Comparison of ENCODE assay signal across 9 mouse cellular contexts in the genomic region with DNA sequence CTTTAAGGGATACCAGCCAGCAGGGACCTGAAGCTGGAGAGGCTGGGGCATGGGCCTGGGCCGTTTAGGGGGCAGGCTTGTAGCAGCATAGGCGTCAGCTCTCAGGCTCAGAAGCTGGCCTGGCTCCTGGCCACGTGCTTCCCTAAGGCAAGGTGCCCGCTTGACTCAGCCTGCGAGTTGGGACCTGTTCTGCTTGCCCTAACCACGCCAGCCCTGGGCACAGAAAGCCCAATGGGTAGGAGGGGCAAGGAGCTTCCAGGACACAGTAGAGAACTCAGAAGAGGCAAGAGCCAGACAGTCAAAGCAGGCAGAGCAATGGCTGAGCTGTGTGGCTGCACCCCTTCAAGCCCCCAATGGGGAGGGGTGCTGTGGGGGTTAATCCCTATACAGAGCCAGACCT. TPM values are rescaled to one million over a fixed set of nuclear protein-coding genes. Genes with fewer than 3 reads are reported as not detected.
A peak's percentile ranks its signal among the peaks of the same experiment; 100 is the strongest.
DNase-seq lines count a peak whose midpoint lies in the region; ATAC-seq lines count a peak whose summit lies in the region.
"Had no signal": no experiment of that assay in that cellular context is flagged by ENCODE, and none has a peak within 500 bp of the region (broad histone marks: within the 10 kb centered on the region; RNA-seq: fewer than 3 reads in every experiment).

No protein-coding gene starts in this region.

- H3K4me3 ChIP-seq in hindbrain, embryonic 10.5 days: no peak overlapping the region
- no peak overlapping the region for H3K4me3 ChIP-seq in hindbrain, embryonic 14.5 days (replicated peaks; ENCODE audit: low read length)
- no peak overlapping the region for H3K4me3 ChIP-seq in embryonic facial prominence, embryonic 12.5 days
- no peak overlapping the region for H3K4me3 ChIP-seq in heart, embryonic 16.5 days (ENCODE audit: low read length)
- no peak overlapping the region for H3K4me3 ChIP-seq in limb, embryonic 13.5 days
- no peak overlapping the region for H3K4me3 ChIP-seq in stomach, embryonic 15.5 days (replicated peaks)
- H3K4me3 ChIP-seq: erythroblast, embryonic 14.5 days had no signal

- H3K27me3 ChIP-seq in hindbrain, embryonic 10.5 days (ENCODE audit: insufficient read depth, poor library complexity, severe bottlenecking): peaks cover 18% of the 10 kb centered on the region; the same call in 1 of the 2 replicates
- H3K27me3 ChIP-seq in hindbrain, embryonic 14.5 days (ENCODE audit: control insufficient read depth, insufficient read depth, low read length): no peaks in the 10 kb centered on the region
- H3K27me3 ChIP-seq in embryonic facial prominence, embryonic 12.5 days: no peaks in the 10 kb centered on the region
- H3K27me3 ChIP-seq in heart, embryonic 16.5 days (ENCODE audit: control insufficient read depth, insufficient read depth, low read length): no peaks in the 10 kb centered on the region
- no peaks in the 10 kb centered on the region for H3K27me3 ChIP-seq in limb, embryonic 13.5 days
- H3K27me3 ChIP-seq in stomach, embryonic 15.5 days (replicated peaks): no peaks in the 10 kb centered on the region

- DNase-seq in hindbrain, embryonic 10.5 days (ENCODE audit: low spot score): no peak
- DNase-seq in hindbrain, embryonic 14.5 days (ENCODE audit: low spot score): no peak
- DNase-seq in thymus, postnatal 14 days: no peak
- DNase-seq in c-Kit-positive CD71-positive TER-119-positive erythroid progenitor cells, embryonic 14.5 days (ENCODE audit: low spot score): no peak

- no peak overlapping the region for H3K9ac ChIP-seq in hindbrain, embryonic 14.5 days
- H3K9ac ChIP-seq in embryonic facial prominence, embryonic 12.5 days: no peak overlapping the region
- H3K9ac ChIP-seq in heart, embryonic 16.5 days (ENCODE audit: low read length): no peak overlapping the region
- H3K9ac ChIP-seq in limb, embryonic 13.5 days: peak overlapping the region; percentile 4; the same call in 1 of the 2 replicates
- H3K9ac ChIP-seq in stomach, embryonic 15.5 days: no peak overlapping the region

- no peak for ATAC-seq in hindbrain, embryonic 14.5 days (ENCODE audit: low FRiP score)
- ATAC-seq in embryonic facial prominence, embryonic 12.5 days (ENCODE audit: insufficient number of reproducible peaks, insufficient read depth, low FRiP score, low TSS enrichment): 0 out of 2 replicates have a peak, but pooled peaks have one; percentile 5
- ATAC-seq in heart, embryonic 16.5 days (replicated peaks; ENCODE audit: extremely low read depth, insufficient read depth, low FRiP score): no peak
- ATAC-seq in limb, embryonic 13.5 days (ENCODE audit: low FRiP score, low read depth): 0 out of 2 replicates have a peak, but pooled peaks have one; percentile 24
- no peak for ATAC-seq in stomach, embryonic 15.5 days (ENCODE audit: insufficient read depth, low FRiP score, low read depth)

- peaks cover 19% of the 10 kb centered on the region for H3K36me3 ChIP-seq in hindbrain, embryonic 10.5 days
- 0 out of 2 replicates have a peak, but pooled peaks cover 5% of the 10 kb centered on the region for H3K36me3 ChIP-seq in hindbrain, embryonic 14.5 days (replicated peaks; ENCODE audit: control insufficient read depth, insufficient read depth)
- peaks cover 4% of the 10 kb centered on the region for H3K36me3 ChIP-seq in embryonic facial prominence, embryonic 12.5 days
- H3K36me3 ChIP-seq in heart, embryonic 16.5 days (ENCODE audit: control insufficient read depth, insufficient read depth): no peaks in the 10 kb centered on the region
- peaks cover 21% of the 10 kb centered on the region for H3K36me3 ChIP-seq in limb, embryonic 13.5 days
- H3K36me3 ChIP-seq in stomach, embryonic 15.5 days: no peaks in the 10 kb centered on the region

- H3K4me1 ChIP-seq in hindbrain, embryonic 10.5 days (replicated peaks): peaks cover 54% of the 10 kb centered on the region
- peaks cover 14% of the 10 kb centered on the region; the same call in 1 of the 2 replicates for H3K4me1 ChIP-seq in hindbrain, embryonic 14.5 days (replicated peaks; ENCODE audit: control insufficient read depth, insufficient read depth, low read length)
- H3K4me1 ChIP-seq in embryonic facial prominence, embryonic 12.5 days: peaks cover 26% of the 10 kb centered on the region
- no peaks in the 10 kb centered on the region for H3K4me1 ChIP-seq in heart, embryonic 16.5 days (ENCODE audit: control insufficient read depth, insufficient read depth, low read length)
- H3K4me1 ChIP-seq in limb, embryonic 13.5 days: peaks cover 40% of the 10 kb centered on the region
- H3K4me1 ChIP-seq in stomach, embryonic 15.5 days: peaks cover 17% of the 10 kb centered on the region

- no peak overlapping the region for H3K4me2 ChIP-seq in hindbrain, embryonic 14.5 days (replicated peaks)
- H3K4me2 ChIP-seq in embryonic facial prominence, embryonic 12.5 days (replicated peaks): no peak overlapping the region
- H3K4me2 ChIP-seq in heart, embryonic 16.5 days (ENCODE audit: low read depth, low read length): no peak overlapping the region
- H3K4me2 ChIP-seq in limb, embryonic 13.5 days (replicated peaks): no peak overlapping the region
- no peak overlapping the region for H3K4me2 ChIP-seq in stomach, embryonic 15.5 days

- 73% methylated on average over 6 of the region's 6 CpGs for WGBS in hindbrain, embryonic 10.5 days
- 65% methylated on average over 6 of the region's 6 CpGs for WGBS in hindbrain, embryonic 14.5 days
- WGBS in embryonic facial prominence, embryonic 12.5 days: 64% methylated on average over 6 of the region's 6 CpGs
- WGBS in heart, embryonic 16.5 days: 51% methylated on average over 6 of the region's 6 CpGs
- WGBS in limb, embryonic 13.5 days: 57% methylated on average over 6 of the region's 6 CpGs
- WGBS in stomach, embryonic 15.5 days: 52% methylated on average over 6 of the region's 6 CpGs

- peak overlapping the region; percentile 79 for H3K27ac ChIP-seq in hindbrain, embryonic 10.5 days
- no peak overlapping the region for H3K27ac ChIP-seq in hindbrain, embryonic 14.5 days
- H3K27ac ChIP-seq in embryonic facial prominence, embryonic 12.5 days: 0 out of 2 replicates have a peak overlapping the region, but pooled peaks have one; percentile 8
- H3K27ac ChIP-seq in heart, embryonic 16.5 days (ENCODE audit: low read length): peak overlapping the region; percentile 76
- H3K27ac ChIP-seq in limb, embryonic 13.5 days: peak overlapping the region; percentile 67; the same call in 1 of the 2 replicates
- peak overlapping the region; percentile 80 for H3K27ac ChIP-seq in stomach, embryonic 15.5 days

- no peaks in the 10 kb centered on the region for H3K9me3 ChIP-seq in hindbrain, embryonic 10.5 days
- no peaks in the 10 kb centered on the region for H3K9me3 ChIP-seq in hindbrain, embryonic 14.5 days (ENCODE audit: control insufficient read depth, low read length)
- H3K9me3 ChIP-seq in embryonic facial prominence, embryonic 12.5 days: no peaks in the 10 kb centered on the region
- no peaks in the 10 kb centered on the region for H3K9me3 ChIP-seq in heart, embryonic 16.5 days (replicated peaks; ENCODE audit: control insufficient read depth, low read length)
- H3K9me3 ChIP-seq in limb, embryonic 13.5 days: no peaks in the 10 kb centered on the region
- H3K9me3 ChIP-seq in stomach, embryonic 15.5 days: no peaks in the 10 kb centered on the region

RNA-seq across cellular contexts. Expression of gene Kif26a, which starts 37.7 kb away (rescaled TPM):
- polyA plus RNA-seq in hindbrain, embryonic 10.5 days (2016; fragmentation: Nextera tagmentation; extraction: Ambion mirVana): 2.7 and 3.1 TPM in 2 replicates
- polyA plus RNA-seq in hindbrain, embryonic 14.5 days (2014; fragmentation: Nextera tagmentation; extraction: Ambion mirVana): 3.1 and 3.4 TPM in 2 replicates
- polyA plus RNA-seq in embryonic facial prominence, embryonic 12.5 days (2016; fragmentation: Nextera tagmentation; extraction: Ambion mirVana): 5.0 and 5.6 TPM in 2 replicates
- 2.1 and 2.8 TPM in 2 replicates for polyA plus RNA-seq in heart, embryonic 16.5 days (2015; fragmentation: Nextera tagmentation; extraction: Ambion mirVana)
- 5.7 and 6.4 TPM in 2 replicates for polyA plus RNA-seq in limb, embryonic 13.5 days (2015; fragmentation: Nextera tagmentation; extraction: Ambion mirVana)
- polyA plus RNA-seq in stomach, embryonic 15.5 days (2015; fragmentation: Nextera tagmentation; extraction: Ambion mirVana): 2.9 and 3.2 TPM in 2 replicates
- polyA plus RNA-seq: erythroblast, embryonic 14.5 days had no signal

Comparison
In these comparisons a context has a peak if more than half of its experiments do, and no peak if none do; other contexts are left out.
1. ATAC-seq: peak in embryonic facial prominence, embryonic 12.5 days (single experiment) and limb, embryonic 13.5 days (single experiment); none in hindbrain, embryonic 14.5 days (single experiment), heart, embryonic 16.5 days (single experiment) and stomach, embryonic 15.5 days (single experiment).